Mouse (Mus musculus) kidney, adult 2 months (tissue): Measurements from ENCODE around the gene 1810009A15Rik. TPM values are rescaled to one million over a fixed set of nuclear protein-coding genes. Genes with fewer than 3 reads are reported as not detected.
A peak's percentile ranks its signal among the peaks of the same experiment; 100 is the strongest.

ENCODE experiments used
- DNase-seq: peaks from one replicate; pipeline ENCODE4 v3.0.0; 2021
- H3K27ac ChIP-seq: fragments of 200-500 bp; 2 replicates; pipeline ENCODE4 v1.5.1; 2012; ENCODE audit warnings: low read depth, low read length, control low read depth, inconsistent platforms; ENCODE audit not compliant: insufficient read depth
- H3K27me3 ChIP-seq: fragments of 200-500 bp; replicated peaks from 2 replicates; pipeline ENCODE4 v1.6.1; 2012; ENCODE audit warnings: mild to moderate bottlenecking, moderate library complexity, low read length, inconsistent platforms; ENCODE audit not compliant: control insufficient read depth, insufficient read depth
- H3K36me3 ChIP-seq: fragments of 200-500 bp; 2 replicates; pipeline ENCODE4 v1.6.1; 2012; ENCODE audit warnings: mild to moderate bottlenecking, moderate library complexity, low read length, inconsistent platforms; ENCODE audit not compliant: control insufficient read depth, insufficient read depth
- H3K4me1 ChIP-seq: fragments of 200-500 bp; 2 replicates; pipeline ENCODE4 v1.6.1; 2011; ENCODE audit warnings: low read length; ENCODE audit not compliant: control insufficient read depth, insufficient read depth
- H3K4me3 ChIP-seq: fragments of 200-500 bp; 2 replicates; pipeline ENCODE4 v1.5.1; 2011; ENCODE audit warnings: mild to moderate bottlenecking, low read depth, low read length, control low read depth; ENCODE audit not compliant: insufficient read depth
- CTCF ChIP-seq: fragments of 200-500 bp; conservative IDR thresholded peaks from 2 replicates; pipeline ENCODE4 v1.5.1; 2011; ENCODE audit warnings: low read depth, mild to moderate bottlenecking, control low read depth, low read length, moderate library complexity, mixed read lengths; ENCODE audit not compliant: insufficient read depth, insufficient read length
- POLR2A ChIP-seq: fragments of 200-500 bp; IDR thresholded peaks from one replicate; pipeline ENCODE4 v1.6.1; 2011; ENCODE audit warnings: low read depth, low read length, control low read depth
- WGBS: fragments of 180-500 bp; shearing (Covaris S2); methylation state at CpG from one replicate; pipeline ENCODE4 v1.1.7; 2018; 5-methylcytosine and 5-hydroxymethylcytosine counted together
- polyA plus RNA-seq: library from polyadenylated mRNA; depleted of rRNA; stranded (reverse); fragments of >200 nt; gene quantifications from 2 replicates; pipeline ENCODE4 v1.2.3, GENCODE M21; 2012

Gene 1810009A15Rik
- polyA plus RNA-seq, 1 experiment: 23.9 TPM

- WGBS: under 1% methylated on average over 42 of the region's 42 CpGs
- Histone ChIP-seq H3K4me1 (no peaks in the 10 kb centered on the region; the same call in 1 of the 2 replicates), H3K4me3 (peak within 1 kb of the TSS; percentile 97), H3K36me3 (no peaks in the 10 kb centered on the region; the same call in 1 of the 2 replicates), H3K27ac (peak within 1 kb of the TSS; percentile 80), H3K27me3 (no peaks in the 10 kb centered on the region)
- peak; percentile 95 for DNase-seq
- TF ChIP-seq CTCF (no peak), POLR2A (peak; percentile 27)
Observed at GRCm38 (mm10) chr19:8880311-8881033, 8.2 kb upstream of the 1810009A15Rik start, which contains the start of gene Uqcc3. Uqcc3 (minus strand) TSS chr19:8880923.

- no peak for DNase-seq
- H3K4me3 ChIP-seq: peak overlapping the region; percentile 97
- WGBS: 14% methylated on average over 3 of the region's 3 CpGs
Observed at GRCm38 (mm10) chr19:8881034-8881392, 7.6 kb upstream of the 1810009A15Rik start.

GRCm38 (mm10) chr19:8883616-8884015, 5.0 kb upstream of the 1810009A15Rik start, which contains the start of the genes Lbhd1 and Gm49403:
Lbhd1 (plus strand) TSS chr19:8883732.
Gm49403 (plus strand) TSS chr19:8883930.
- Histone ChIP-seq H3K4me3 (no peak within 1 kb of the TSS), H3K4me1 (peaks cover 4% of the 10 kb centered on the region), H3K27ac (no peak within 1 kb of the TSS), H3K36me3 (no peaks in the 10 kb centered on the region), H3K27me3 (no peaks in the 10 kb centered on the region)
- no peak for DNase-seq
- no peak for TF ChIP-seq POLR2A
- no peak for TF ChIP-seq CTCF
- WGBS: 80% methylated on average over 3 of the region's 3 CpGs

More at GRCm38 (mm10) chr19:8881034-8881392, 7.6 kb upstream of the 1810009A15Rik start:
- TF ChIP-seq POLR2A (no peak), CTCF (no peak)
- Histone ChIP-seq H3K4me1 (no peaks in the 10 kb centered on the region; the same call in 1 of the 2 replicates), H3K27ac (no peak overlapping the region), H3K36me3 (no peaks in the 10 kb centered on the region), H3K27me3 (no peaks in the 10 kb centered on the region)

GRCm38 (mm10) chr19:8886916-8887584, 1.6 kb upstream of the 1810009A15Rik start:
- no peak for TF ChIP-seq POLR2A
- TF ChIP-seq CTCF: no peak
- Histone ChIP-seq H3K4me1 (peaks cover 4% of the 10 kb centered on the region; the same call in 1 of the 2 replicates), H3K4me3 (no peak overlapping the region), H3K36me3 (peaks cover 3% of the 10 kb centered on the region; the same call in 1 of the 2 replicates), H3K27ac (no peak overlapping the region), H3K27me3 (no peaks in the 10 kb centered on the region)
- DNase-seq: no peak
- WGBS: 52% methylated on average over 1 of the region's 1 CpGs

GRCm38 (mm10) chr19:8887585-8888463, 829 bp upstream of the 1810009A15Rik start:
- Histone ChIP-seq H3K27ac (peak overlapping the region; percentile 47), H3K36me3 (peaks cover 3% of the 10 kb centered on the region; the same call in 1 of the 2 replicates), H3K4me3 (peak overlapping the region; percentile 75), H3K4me1 (peaks cover 4% of the 10 kb centered on the region; the same call in 1 of the 2 replicates), H3K27me3 (no peaks in the 10 kb centered on the region)
- no peak for DNase-seq
- TF ChIP-seq POLR2A (no peak), CTCF (no peak)
- 27% methylated on average over 19 of the region's 19 CpGs for WGBS

GRCm38 (mm10) chr19:8892829-8893766, 4.4 kb downstream of the 1810009A15Rik start, which contains the start of gene Ints5:
Ints5 (plus strand) TSS chr19:8893005.
- H3K4me3 ChIP-seq: peak within 1 kb of the TSS; percentile 88
- no peaks in the 10 kb centered on the region for H3K4me1 ChIP-seq
- H3K36me3 ChIP-seq: peaks cover 3% of the 10 kb centered on the region
- TF ChIP-seq CTCF: no peak
- TF ChIP-seq POLR2A: peak; percentile 75
- peak; percentile 91 for DNase-seq
- WGBS: 2% methylated on average over 54 of the region's 54 CpGs
- no peaks in the 10 kb centered on the region for H3K27me3 ChIP-seq
- H3K27ac ChIP-seq: peak within 1 kb of the TSS; percentile 30; the same call in 1 of the 2 replicates
